Mouse (Mus musculus): ENCODE measurements around the gene Sycp2l. TPM values are rescaled to one million over a fixed set of nuclear protein-coding genes. Genes with fewer than 3 reads are reported as not detected.

Sycp2l gene
- polyA plus RNA-seq, 1 experiment from 2014 or later: not detected

GRCm38 (mm10) chr13:41145433-41145970 lies 31.4 kb downstream of the Sycp2l start:
- Histone ChIP-seq H3K9me3 (ENCODE audit: low read length) (no peaks in the 10 kb centered on the region), H3K4me3 (ENCODE audit: low read depth, low read length) (no peak overlapping the region), H3K36me3 (ENCODE audit: insufficient read depth, low read length) (no peaks in the 10 kb centered on the region), H3K4me2 (replicated peaks; ENCODE audit: low read depth, low read length) (no peak overlapping the region), H3K4me1 (ENCODE audit: insufficient read depth, low read depth, low read length) (no peaks in the 10 kb centered on the region), H3K9ac (replicated peaks; ENCODE audit: low read depth) (no peak overlapping the region), H3K27ac (ENCODE audit: low read length) (no peak overlapping the region), H3K27me3 (replicated peaks; ENCODE audit: insufficient read depth, low read length) (no peaks in the 10 kb centered on the region)
- ATAC-seq (no peak), DNase-seq (ENCODE audit: low spot score) (no peak)
- 66% methylated on average over 6 of the region's 6 CpGs for WGBS
- TF ChIP-seq EP300 (IDR thresholded peaks at IDR 0.05) (no peak), CTCF (IDR thresholded peaks at IDR 0.05) (no peak)

- TF ChIP-seq CTCF (IDR thresholded peaks at IDR 0.05) (peak; percentile 90), EP300 (IDR thresholded peaks at IDR 0.05) (no peak)
- no peak overlapping the region for H3K27ac ChIP-seq (ENCODE audit: low read length)
- H3K9ac ChIP-seq (replicated peaks; ENCODE audit: low read depth): no peak overlapping the region
- H3K9me3 ChIP-seq (ENCODE audit: low read length): no peaks in the 10 kb centered on the region
- H3K36me3 ChIP-seq (ENCODE audit: insufficient read depth, low read length): no peaks in the 10 kb centered on the region
- no peaks in the 10 kb centered on the region for H3K4me1 ChIP-seq (ENCODE audit: insufficient read depth, low read depth, low read length)
- no peak overlapping the region for H3K4me3 ChIP-seq (ENCODE audit: low read depth, low read length)
- no peak for ATAC-seq
- peak; percentile 45 for DNase-seq (ENCODE audit: low spot score)
- no peaks in the 10 kb centered on the region for H3K27me3 ChIP-seq (replicated peaks; ENCODE audit: insufficient read depth, low read length)
- 74% methylated on average over 10 of the region's 10 CpGs for WGBS
- no peak overlapping the region for H3K4me2 ChIP-seq (replicated peaks; ENCODE audit: low read depth, low read length)
These were observed 32.2 kb downstream of the Sycp2l start for GRCm38 (mm10) chr13:41146271-41146670.

- DNase-seq (ENCODE audit: low spot score) (no peak), ATAC-seq (no peak)
- TF ChIP-seq CTCF (IDR thresholded peaks at IDR 0.05) (no peak), EP300 (IDR thresholded peaks at IDR 0.05) (no peak)
- Histone ChIP-seq H3K27me3 (replicated peaks; ENCODE audit: insufficient read depth, low read length) (no peaks in the 10 kb centered on the region), H3K27ac (ENCODE audit: low read length) (no peak overlapping the region), H3K9me3 (ENCODE audit: low read length) (no peaks in the 10 kb centered on the region), H3K36me3 (ENCODE audit: insufficient read depth, low read length) (no peaks in the 10 kb centered on the region), H3K9ac (replicated peaks; ENCODE audit: low read depth) (no peak overlapping the region), H3K4me1 (ENCODE audit: insufficient read depth, low read depth, low read length) (no peaks in the 10 kb centered on the region), H3K4me2 (replicated peaks; ENCODE audit: low read depth, low read length) (no peak overlapping the region), H3K4me3 (ENCODE audit: low read depth, low read length) (no peak overlapping the region)
- 66% methylated on average over 11 of the region's 11 CpGs for WGBS
These were observed 39.0 kb downstream of the Sycp2l start for GRCm38 (mm10) chr13:41153146-41153545.

GRCm38 (mm10) chr13:41158426-41158825 lies 44.3 kb downstream of the Sycp2l start:
- Histone ChIP-seq H3K4me1 (ENCODE audit: insufficient read depth, low read depth, low read length) (no peaks in the 10 kb centered on the region), H3K36me3 (ENCODE audit: insufficient read depth, low read length) (no peaks in the 10 kb centered on the region), H3K27ac (ENCODE audit: low read length) (no peak overlapping the region), H3K27me3 (replicated peaks; ENCODE audit: insufficient read depth, low read length) (no peaks in the 10 kb centered on the region), H3K9ac (replicated peaks; ENCODE audit: low read depth) (no peak overlapping the region), H3K9me3 (ENCODE audit: low read length) (no peaks in the 10 kb centered on the region), H3K4me2 (replicated peaks; ENCODE audit: low read depth, low read length) (no peak overlapping the region), H3K4me3 (ENCODE audit: low read depth, low read length) (no peak overlapping the region)
- DNase-seq (ENCODE audit: low spot score) (no peak), ATAC-seq (no peak)
- 54% methylated on average over 5 of the region's 5 CpGs for WGBS
- TF ChIP-seq EP300 (IDR thresholded peaks at IDR 0.05) (no peak), CTCF (IDR thresholded peaks at IDR 0.05) (no peak)

GRCm38 (mm10) chr13:41187886-41188285 lies 73.8 kb downstream of the Sycp2l start:
- TF ChIP-seq CTCF (IDR thresholded peaks at IDR 0.05) (no peak), EP300 (IDR thresholded peaks at IDR 0.05) (no peak)
- H3K4me1 ChIP-seq (ENCODE audit: insufficient read depth, low read depth, low read length): no peaks in the 10 kb centered on the region
- DNase-seq (ENCODE audit: low spot score) (peak; percentile 53), ATAC-seq (peak; percentile 72)
- no peaks in the 10 kb centered on the region for H3K36me3 ChIP-seq (ENCODE audit: insufficient read depth, low read length)
- H3K9ac ChIP-seq (replicated peaks; ENCODE audit: low read depth): no peak overlapping the region
- no peak overlapping the region for H3K4me3 ChIP-seq (ENCODE audit: low read depth, low read length)
- no peaks in the 10 kb centered on the region for H3K9me3 ChIP-seq (ENCODE audit: low read length)
- no peak overlapping the region for H3K27ac ChIP-seq (ENCODE audit: low read length)
- H3K4me2 ChIP-seq (replicated peaks; ENCODE audit: low read depth, low read length): 0 out of 2 replicates have a peak overlapping the region, but pooled peaks have one; percentile 5
- WGBS: 65% methylated on average over 6 of the region's 6 CpGs
- H3K27me3 ChIP-seq (replicated peaks; ENCODE audit: insufficient read depth, low read length): no peaks in the 10 kb centered on the region

GRCm38 (mm10) chr13:41195640-41196333 lies 81.7 kb downstream of the Sycp2l start:
- DNase-seq (ENCODE audit: low spot score): no peak
- no peak overlapping the region for H3K4me2 ChIP-seq (replicated peaks; ENCODE audit: low read depth, low read length)
- H3K27ac ChIP-seq (ENCODE audit: low read length): no peak overlapping the region
- WGBS: 38% methylated on average over 3 of the region's 3 CpGs
- no peak overlapping the region for H3K4me3 ChIP-seq (ENCODE audit: low read depth, low read length)
- no peak for ATAC-seq
- no peak overlapping the region for H3K9ac ChIP-seq (replicated peaks; ENCODE audit: low read depth)
- no peaks in the 10 kb centered on the region for H3K27me3 ChIP-seq (replicated peaks; ENCODE audit: insufficient read depth, low read length)
- TF ChIP-seq CTCF (IDR thresholded peaks at IDR 0.05) (no peak), EP300 (IDR thresholded peaks at IDR 0.05) (no peak)
- no peaks in the 10 kb centered on the region for H3K4me1 ChIP-seq (ENCODE audit: insufficient read depth, low read depth, low read length)
- no peaks in the 10 kb centered on the region for H3K9me3 ChIP-seq (ENCODE audit: low read length)
- H3K36me3 ChIP-seq (ENCODE audit: insufficient read depth, low read length): no peaks in the 10 kb centered on the region
